Mouse (Mus musculus) spleen, adult 12 weeks (tissue): ENCODE data around the gene Sec16a.

Experiments used
- DNase-seq: peaks from one replicate; pipeline ENCODE4 v3.0.0; 2022; ENCODE audit warnings: low spot score

Sec16a gene

DNA sequence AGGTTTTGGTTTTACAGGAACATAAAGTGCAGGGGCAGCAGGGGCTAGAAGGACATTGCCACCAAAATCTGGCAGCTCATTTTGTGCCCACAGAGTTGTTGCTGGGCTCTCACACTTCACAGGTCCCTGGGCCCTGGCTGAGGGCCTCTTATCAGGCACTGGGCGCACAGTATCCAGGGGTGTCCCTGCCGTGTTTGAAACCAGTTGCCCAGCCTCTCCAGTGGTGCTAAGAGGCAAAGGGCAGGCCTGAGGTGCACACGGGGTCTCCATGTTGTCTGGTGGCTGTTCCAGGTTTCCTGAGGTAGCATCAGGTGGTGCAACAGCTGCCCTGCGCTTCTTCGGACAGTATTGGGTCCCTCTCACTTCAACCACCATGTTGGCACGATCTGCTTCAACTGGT lies 5.3 kb downstream of the Sec16a start:
- DNase-seq, result no peak

DNA sequence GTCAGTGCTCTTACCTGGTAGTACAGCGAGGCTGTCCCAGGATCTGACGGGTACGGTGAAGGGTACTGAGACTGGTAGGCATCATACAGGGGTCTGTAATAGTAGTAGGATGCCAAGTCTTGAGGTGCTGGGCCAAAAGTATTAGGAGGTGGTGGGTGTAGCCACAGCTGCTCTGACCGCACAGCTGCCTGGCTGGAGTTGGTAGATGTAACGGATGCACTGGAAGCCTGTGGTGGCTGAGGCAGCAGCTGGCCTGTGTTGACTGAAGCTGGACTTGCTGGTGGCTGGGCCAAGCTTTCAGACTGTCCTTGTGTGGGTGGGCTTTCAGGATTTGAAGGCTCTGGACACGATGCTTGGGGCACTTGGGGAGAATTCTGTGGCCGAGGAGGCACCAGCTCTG lies 6.6 kb downstream of the Sec16a start:
- no peak for DNase-seq

DNA sequence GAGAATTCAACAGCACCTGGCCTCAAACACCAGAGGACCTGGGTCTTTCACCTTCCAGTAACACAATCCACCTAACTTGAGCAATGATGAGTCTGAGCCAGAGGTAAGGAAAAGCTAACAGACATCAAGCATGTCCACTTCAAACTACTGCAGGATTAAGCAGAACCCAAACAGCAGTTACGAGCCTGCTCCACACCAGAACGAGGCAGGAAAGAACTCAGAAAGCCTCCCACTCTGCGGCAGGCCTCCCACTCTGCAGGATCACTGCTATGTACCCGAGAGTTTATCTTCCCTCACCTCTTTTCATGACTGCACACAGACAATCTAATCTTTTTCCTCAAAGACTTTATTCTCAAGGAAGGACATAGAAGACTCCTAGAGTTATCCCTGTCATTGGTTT lies 7.8 kb downstream of the Sec16a start:
- DNase-seq, result no peak

DNA sequence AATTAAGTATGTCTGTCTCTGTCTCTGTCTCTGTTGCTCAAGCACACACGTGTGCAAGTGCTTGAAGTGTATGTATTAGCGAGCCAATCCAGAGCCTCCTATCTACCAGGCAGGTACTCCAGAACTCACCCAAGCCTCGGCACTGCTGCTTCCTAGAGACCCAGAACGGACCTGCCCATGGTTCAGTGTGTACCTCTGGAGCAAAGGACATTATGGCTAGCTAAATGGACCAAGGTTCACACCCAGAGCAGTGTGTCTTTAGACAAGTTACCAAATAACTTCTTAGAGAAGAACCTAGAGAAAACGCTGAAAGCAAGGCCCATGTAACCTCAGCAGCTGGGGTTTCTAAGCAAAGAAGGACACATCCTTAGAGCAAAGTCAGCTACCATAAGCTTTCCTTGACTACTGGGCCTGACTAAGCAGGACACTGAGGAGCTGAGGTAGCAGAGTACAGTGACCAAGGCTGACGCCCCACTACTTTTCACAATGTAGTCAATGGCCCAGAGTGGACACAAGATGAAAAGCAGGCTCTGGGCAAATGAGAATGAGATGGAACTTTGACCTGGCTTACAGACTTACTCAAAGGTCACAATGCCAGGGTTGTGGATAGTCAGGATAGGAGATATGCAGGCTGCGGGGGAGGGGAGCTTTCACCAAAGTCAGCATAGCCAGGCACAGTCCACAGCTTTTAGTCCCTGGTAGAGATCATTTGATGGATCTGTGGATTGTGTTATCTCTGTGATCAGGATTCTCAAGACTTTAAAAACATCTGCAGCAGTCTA lies 10.0 kb downstream of the Sec16a start:
- DNase-seq, result no peak

DNA sequence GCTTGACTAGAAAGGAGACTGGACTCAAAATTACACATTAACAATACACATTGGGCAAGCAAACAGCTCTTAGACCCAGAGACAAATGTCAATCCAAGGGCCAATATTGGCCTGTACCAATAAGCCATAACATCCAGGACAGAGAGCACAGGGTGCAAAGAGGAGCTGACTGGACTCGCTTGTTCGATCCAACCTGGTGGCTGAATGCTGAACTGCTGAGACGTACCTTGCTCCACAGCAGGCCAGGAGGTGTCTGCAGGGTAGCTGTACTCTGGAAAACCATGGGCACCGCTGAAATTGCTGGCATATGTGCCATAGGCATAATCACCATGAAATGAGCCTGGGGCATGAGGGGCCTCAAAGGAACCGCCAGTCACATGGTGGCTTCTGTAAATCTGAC lies 15.2 kb downstream of the Sec16a start:
- no peak for DNase-seq

DNA sequence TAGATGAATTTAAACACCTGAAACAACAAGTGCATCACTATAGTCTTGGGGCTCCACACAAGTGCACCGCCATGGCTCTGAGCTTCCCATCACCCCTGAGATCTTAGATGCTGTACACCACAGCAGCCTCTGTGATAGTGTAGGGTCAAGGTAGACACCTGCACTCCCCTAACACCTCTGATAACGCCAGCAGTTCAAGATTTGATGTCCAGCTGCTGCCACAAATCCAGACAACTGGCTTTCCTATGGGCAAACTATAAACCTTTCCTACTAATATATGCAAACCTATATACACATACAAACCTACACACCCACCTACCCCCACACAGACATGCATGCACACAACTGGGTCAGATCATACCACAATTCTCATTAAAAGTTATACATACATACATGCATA lies 20.5 kb downstream of the Sec16a start:
- DNase-seq, result no peak

DNA sequence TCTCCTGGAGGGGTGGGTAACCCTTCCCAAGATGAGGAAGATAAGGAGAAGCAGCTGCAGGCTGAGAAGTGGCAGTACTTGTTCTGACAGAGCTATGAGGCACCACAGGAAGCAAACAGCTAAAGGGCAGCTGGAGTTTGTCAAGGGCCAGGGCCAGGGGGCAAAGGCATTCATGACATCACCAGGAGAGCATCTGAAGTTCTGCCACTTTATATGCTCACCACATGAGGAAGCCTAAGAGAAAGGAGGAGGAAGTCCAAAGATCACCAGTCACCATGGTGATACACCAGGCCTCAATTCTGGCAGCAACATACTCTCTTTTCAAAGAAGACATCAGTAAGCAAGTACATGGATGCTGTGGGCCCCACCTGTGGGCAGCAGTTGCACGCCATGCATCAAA lies 21.9 kb downstream of the Sec16a start:
- no peak for DNase-seq

DNA sequence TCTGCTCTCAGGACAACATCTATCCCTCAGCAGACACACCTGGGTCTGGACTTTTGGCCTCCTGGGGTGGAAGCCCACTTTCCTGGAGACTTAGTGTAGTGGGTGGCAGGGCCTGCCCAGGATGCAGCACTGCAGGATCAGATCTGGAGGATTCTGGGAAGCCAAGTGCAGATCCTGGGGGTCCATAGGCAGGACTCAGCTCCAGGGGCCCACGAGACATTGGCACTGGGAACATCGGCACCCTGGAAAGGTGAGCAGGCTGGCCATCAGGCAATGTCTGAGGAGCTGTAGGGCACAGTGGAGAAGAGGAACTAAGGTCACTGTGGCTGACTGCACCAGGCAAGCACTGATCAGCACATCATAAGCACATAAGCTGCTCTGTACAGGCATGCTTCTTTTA lies 23.0 kb downstream of the Sec16a start:
- DNase-seq, result no peak

DNA sequence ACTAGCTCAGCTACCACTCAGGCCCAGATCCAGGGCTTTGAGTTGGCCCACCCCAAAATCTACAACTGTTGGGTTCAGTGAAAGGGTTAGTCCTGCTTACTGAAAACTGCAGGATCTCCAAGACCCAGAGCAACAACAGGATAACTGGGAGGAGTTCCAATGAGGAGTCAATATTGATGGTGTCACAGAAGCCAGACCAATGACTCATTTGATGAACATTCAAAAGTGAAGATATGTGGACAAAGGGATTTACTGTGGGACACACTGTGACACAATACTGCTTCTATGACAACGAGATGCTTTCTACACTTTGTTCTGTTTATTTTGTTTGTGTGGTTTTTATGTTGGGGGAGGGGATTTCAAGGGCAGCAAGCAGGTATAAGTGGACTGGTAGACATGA lies 26.9 kb downstream of the Sec16a start:
- DNase-seq, result no peak

DNA sequence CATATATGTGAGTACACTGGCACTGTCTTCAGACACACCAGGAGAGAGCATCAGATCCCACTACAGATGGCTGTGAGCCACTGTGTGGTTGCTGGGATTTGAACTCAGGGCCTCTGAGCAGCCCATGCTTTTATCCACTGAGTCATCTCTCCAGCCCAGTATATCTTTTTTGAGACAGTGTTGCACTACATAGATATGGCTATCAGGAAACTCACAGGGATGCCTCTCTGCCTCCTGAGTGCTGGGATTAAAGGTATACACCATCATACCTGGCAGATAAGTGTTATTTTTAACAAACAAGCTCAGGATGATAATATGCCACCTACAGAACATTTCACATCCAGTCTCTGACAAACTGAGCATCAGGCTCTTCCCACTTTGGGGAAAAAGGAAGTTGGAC lies 27.9 kb downstream of the Sec16a start:
- no peak for DNase-seq

DNA sequence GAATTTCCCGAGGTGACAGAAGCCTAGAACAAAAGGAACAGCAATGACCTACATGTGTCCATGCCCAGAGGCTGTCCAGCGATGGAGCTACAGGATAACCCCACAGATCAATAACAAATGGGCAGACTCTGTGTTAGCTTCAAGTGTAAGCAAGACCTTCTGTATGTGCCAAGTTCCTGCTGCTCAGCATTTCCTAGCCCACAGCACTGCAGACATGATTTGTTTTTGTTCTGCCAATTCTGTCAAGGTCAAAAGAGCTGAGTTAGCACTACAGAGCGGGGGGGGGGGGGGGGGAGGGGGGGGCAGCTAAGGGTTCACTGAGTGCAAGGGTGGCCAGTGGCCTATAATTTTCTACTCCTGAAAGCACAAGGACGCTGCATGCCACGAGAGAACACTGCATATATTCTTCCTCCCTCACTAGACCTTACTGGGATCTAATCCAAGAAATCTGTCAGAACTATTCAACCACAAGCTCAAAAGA lies 34.0 kb downstream of the Sec16a start:
- DNase-seq, result no peak

DNA sequence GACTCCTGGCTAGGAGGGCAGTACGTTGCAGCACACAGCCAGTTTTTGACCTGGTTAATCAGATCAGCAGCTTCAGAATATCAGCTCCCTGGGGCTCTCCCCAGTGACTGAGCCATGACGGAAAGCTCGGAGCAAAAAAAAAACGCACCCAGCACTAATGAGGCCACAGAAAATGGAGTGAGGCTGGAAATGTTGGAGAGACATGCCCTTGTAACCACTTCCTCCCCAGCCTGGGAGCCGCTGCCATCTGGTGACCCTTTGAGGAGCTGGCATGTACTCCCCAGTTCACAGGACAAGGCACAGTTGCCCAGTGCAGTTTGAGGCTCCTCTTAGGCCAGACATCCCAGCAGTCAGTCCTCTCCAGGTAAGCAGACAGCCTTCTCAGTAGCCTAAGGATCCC lies 34.9 kb downstream of the Sec16a start:
- no peak for DNase-seq

DNA sequence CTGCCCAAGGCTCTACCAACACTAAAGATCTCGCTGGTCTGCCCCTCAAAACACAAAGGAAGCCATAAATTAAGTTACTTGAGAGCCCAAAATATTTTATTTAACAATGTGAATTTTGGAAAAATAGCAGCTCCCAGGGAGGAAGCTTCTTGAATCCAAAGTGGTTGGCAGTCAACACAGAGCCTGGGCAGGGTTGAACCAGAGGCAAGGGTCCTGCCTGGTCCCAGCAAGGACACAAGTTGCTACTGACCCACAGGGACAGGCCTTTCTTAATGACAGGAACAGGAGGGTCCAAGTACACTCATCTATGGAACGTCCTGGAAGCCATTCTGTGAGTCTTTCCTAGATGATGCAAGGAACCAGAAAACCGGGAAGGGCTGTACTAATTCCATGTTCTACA lies 35.7 kb downstream of the Sec16a start:
- no peak for DNase-seq

DNA sequence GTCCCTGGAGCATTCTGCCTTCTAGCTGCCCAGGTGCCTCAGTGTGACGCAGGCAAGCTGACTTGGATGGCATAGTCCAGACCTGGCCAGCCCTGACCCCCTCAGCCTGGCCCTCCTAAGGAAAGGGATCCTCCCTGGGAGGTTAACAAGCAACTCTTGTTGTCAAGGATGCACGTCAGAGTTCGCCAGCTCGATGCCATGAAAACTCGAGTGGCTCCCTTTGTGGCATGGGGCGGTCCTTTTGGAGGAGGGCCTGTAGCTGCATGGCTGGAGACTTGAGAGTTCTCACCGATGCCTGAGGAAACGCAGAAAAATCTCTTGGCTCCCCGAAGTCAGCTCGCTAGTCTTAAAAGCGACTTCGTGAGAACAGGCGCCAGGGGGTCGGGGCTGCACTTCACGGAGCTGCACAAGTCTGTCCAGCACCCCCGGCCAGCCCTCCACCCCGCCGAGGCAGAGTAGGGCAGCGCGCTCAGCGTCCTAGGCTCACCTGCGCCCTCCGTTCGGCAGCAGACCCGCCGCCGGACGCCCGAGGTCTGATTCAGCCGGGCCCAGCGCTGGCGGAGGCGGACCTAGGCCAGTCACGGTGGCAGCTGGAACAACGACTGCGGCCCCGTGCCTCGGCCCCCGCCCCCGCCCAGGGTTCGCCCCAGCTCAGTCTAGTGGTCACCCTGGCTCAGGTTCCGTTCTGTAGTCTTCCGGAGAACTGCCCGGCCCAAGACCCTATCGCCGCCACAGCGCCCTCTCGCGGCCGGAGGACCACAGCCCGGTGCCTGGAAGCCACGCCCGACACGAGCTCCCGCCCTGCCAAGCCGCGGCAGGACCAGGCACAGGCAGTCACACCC lies 36.3 kb downstream of the Sec16a start, which contains the start of gene Inpp5e:
Inpp5e (minus strand) TSS at position 689 of the 842 bp plus-strand sequence.
- peak; percentile 98 for DNase-seq

DNA sequence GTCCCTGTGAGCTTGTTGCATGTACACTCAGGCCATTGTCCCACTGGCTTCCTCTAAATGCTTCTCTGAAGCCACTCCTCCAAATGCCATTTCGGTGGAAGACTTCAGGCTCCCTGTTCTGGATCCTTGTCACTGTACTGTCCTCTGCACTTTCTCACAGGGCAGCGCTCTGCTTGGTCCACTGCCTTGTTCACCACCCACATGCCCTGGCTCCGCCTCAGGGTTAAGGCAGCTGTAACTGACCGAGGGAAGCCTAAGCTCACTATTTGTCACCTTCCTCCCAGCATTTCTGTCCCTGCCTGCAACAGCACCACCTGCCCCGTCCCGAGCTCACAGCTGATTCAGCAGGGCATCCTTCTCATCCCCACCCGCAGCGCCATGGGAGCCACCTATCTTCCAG lies 41.7 kb downstream of the Sec16a start:
- DNase-seq, result no peak

DNA sequence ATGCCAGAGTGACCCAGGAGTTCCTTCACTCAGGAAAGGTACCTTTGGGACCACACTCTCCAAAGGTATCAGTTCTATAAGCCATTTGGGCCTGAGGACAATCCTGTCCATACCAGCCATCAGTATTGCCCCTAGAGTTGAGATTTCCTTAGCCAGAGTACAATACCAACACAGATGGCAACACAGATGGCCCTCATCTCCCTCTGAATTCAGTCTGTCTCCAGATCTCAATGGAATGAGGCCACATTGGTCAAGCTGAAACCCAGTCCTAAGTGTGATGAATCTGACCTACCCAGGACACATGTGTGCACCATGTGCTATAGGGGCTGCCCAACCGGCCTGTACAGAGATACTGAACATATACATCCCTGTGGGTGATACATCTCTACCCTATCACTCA lies 42.8 kb downstream of the Sec16a start:
- no peak for DNase-seq

DNA sequence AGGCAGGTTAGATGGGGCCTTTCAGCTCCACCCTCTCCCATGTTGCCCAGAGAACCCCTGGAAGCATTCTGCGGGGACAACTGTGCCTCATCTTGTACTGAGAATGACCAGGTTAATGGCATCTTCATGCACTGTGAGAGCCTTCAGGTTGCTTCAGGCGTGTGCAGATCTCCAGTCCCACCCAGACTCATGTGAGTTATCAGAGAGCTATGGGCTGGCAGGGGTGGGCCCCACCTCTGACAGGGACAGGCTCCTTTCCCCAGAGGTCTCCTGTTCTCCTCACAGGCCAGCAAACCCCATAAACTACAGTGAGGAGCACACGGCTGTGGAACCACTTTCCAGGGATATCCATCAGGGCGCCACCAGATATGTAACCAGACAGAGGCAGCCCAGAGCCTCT lies 44.0 kb downstream of the Sec16a start:
- no peak for DNase-seq

DNA sequence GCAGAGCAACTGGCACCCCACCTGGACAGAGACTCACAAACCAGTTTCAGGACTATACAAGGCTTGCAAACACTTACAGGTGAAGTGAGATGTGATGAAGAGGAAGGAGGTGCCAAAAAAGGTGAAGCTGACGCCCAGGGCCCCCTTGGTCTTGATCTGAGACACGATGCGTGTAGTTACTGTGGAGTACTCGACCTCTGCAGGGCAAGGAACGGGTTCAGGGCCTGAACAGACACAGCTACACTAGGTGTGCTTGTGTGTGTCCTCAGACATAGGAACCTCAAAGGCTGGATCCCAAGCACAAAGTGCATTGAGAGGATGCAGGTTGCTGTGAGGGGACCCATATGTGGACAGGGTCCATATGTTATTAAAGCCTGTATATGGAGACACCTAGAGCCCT lies 44.7 kb downstream of the Sec16a start:
- DNase-seq, result no peak

DNA sequence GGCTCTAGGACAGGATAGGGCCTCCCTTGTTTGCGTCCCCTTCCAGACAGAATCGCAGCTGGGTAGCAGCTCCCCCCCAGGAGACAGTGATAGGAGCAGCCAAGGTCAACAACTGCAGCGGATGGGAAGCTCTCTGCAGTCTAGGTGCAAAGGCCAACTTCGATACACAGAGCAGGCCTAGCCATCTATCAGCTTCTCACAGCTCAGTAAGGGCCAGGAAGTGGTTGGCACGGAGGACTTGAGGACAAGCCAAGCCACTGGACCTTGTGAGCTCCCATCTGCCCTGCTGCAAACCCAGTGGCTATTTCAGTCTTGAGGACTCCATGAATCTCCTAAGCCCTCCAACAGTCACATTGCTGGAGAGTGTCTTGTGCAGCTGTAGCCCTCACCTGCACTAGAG lies 45.4 kb downstream of the Sec16a start:
- no peak for DNase-seq

DNA sequence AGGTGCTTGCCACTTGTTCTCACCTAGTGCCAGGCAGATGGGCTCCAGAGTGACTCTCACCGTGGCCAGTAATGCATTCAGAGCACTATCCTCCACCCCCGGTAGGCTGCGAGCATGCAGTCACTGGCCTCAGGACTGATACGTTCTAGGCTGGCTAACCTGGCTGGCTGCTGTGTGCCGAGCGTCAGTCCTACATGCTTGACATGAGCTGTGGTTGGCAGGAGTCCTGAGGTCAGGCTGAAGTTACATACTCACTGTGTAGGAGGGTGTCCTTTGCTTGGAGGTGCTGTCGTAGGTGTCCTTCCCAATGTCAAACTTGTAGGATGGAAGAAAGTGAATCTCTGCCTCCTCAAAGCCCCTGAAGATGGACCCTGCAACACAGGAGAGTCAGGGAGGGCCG lies 46.0 kb downstream of the Sec16a start:
- no peak for DNase-seq

DNA sequence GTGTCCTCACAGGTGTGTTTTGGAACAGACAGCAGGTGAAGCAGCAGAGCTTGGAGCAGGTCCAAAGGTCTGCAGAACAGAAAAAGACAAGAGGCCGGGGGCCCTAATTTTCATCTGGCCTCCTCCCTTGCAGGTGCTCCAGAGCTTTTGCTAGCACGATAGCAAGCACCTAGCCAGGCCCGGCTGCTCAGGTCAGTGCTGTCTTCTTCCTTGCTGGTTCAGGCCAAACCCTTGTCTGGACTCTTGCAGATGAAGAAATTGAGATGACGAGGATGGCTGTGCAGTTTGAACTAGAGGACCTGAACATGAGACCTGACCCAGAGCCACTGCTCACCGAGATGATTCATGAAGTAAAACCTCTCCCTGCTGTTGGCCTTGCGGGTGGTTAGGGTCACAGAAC lies 53.4 kb downstream of the Sec16a start:
- no peak for DNase-seq

DNA sequence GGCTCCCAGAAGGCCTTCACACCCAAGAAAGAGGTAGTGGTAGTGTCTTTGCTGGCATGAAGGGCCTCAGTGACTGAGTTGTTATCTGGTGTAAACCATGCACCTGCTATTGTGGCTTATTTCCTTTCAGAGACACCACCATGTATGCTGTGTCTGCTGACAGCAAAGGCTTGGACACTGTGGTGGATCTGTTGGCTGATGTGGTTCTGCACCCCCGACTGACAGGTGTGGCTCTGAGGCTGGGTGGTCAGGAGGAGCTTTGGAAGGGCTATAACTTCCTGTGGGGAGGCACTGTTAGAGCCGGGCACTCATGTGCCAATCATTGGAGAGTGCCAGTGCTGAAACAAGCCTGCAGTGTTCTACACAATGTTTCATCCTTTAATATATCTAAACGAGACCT lies 54.1 kb downstream of the Sec16a start:
- DNase-seq, result no peak

DNA sequence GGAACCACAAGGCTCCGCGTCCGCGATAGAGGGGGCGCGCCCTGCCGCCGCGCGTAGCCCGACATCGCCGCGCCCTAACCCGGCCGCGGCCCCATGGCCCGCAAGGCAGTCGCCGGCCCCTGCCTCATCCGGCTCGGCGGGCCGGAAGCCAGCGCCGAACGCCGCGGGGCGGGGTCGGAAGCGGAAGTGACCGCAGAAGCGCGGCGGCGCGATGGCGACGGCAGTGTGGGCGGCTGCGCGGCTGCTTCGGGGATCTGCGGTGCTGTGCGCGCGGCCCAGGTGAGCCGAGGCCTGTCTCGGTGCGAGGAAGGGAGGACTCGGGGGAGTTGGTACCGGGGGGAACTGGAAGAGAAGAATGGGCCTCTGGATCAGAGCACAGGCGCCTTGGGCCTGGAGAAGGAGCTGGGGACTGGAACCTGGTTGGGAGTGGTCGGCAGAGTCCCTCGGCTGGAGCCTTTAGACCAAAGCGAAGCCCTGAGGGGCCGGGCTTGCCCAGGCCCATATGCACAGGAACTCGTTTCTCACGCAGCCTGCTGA lies 55.8 kb downstream of the Sec16a start, which contains the start of the genes Entr1 and Pmpca:
Entr1 (minus strand) TSS at position 163 of the 537 bp plus-strand sequence.
Pmpca (plus strand) TSS at position 186 of the 537 bp plus-strand sequence.
- DNase-seq, result peak; percentile 81
